Mouse (Mus musculus) inflammation-experienced regulatory T-cells, adult 6 months (primary cell): Measurements from ENCODE around the gene Terf2. TPM values are rescaled to one million over a fixed set of nuclear protein-coding genes. Genes with fewer than 3 reads are reported as not detected.
"Not testable (repeated sequence)": the region's sequence is repeated elsewhere in the genome, so short reads cannot be mapped to it uniquely, and the experiment has no call there.

ENCODE experiments used
- ATAC-seq: one replicate; pipeline ENCODE4 v1.8.0; 2017
- polyA plus RNA-seq, 3 experiments: library from polyadenylated mRNA; unstranded; fragments of 100-300 nt; shearing (Covaris generic); gene quantifications; one replicate each; pipeline ENCODE4 v1.2.1; 2017

Gene Terf2
- polyA plus RNA-seq, 3 experiments from 2014 or later, result 8.9 to 14.8 (median 11.5) TPM

DNA sequence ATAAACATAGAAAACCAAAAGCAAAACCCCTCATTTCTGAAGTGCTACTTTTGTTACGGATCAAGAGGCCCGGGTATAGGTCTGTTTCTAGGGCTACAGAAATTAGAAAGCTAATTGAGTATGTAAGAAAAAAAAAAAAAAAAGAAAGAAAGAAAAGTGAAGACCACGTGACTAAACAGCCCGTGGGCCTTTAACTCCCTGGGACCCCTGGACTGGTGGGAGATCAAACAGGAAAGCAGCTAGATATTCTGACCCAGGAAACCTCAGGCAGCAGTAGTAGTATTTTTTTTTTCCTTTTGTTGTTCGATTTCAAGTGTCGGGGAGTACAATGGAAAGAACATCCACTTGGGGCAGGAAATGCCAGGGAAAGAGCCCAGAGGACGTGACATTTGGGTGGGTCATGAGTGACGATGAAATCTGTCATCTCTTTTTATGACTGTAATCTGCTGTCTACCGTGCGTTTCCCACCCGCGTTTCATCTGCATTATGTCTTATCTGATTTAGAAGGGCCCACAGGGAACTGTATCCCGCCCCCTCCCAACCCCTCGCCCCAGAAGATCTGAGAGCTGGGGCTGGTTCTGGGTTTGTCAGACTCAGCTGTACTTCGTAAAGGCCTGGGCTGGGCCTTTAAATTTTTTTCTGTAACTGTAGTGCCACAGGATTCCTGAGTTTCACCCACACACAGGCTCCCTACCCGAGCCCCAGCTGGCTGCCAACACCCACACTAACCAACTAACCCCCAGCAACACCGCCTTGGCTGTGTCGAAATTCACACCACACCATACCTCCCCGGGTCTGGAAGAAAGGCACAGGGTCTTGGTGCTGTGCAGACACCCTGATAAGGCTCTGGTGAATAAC, 18.0 kb upstream of the Terf2 start:
- peak; percentile 55 for ATAC-seq

DNA sequence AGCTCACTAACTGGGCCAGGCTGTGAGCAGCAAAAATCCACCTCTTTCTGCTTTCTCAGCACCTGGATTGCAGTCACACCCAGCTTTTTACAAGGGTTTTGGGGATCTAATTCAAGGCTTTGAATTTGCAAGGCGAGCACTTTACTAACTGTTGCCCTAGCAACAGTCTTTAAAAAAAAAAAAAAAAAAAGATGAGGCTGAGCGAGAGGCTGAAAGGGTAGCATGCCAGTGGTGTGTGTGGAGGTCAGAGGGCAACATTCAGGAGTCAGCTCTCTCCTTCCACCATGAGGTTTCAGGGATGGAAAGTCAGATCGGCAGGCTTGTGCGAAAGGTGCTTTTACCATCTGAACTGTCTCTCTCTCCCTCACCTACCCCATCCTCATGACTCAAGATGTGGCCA, 16.9 kb upstream of the Terf2 start:
- ATAC-seq, result no peak

DNA sequence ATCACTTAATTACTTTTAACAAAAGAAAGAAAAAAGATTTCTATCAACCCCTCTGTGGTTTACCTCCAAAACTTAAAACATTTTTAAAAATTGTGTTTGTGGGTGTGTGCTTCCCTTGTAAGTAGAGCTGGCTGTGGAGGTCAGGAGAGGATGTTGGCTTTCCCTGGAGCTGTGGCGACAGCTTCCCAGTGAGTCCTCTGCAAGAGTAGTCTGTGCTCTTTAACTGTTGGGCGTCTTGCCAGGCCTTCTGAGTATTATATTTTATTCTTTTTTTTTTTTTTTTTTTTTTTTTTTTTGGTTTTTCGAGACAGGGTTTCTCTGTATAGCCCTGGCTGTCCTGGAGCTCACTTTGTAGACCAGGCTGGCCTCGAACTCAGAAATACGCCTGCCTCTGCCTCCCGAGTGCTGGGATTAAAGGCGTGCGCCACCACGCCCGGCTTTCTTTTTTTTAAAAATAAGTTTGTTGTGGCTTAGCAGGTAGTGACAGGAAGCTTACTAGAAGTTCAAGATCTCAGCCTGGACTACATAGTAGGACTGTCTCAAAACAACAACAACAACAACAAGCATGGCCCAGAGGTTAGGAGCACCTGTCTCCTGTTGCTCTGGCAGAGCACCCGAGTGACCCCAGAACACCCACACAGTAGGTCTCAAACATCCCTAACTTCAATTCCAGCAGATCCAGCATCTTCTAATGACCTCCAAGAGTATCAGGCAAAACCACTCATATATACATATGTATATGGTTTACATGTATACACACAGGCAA, 15.2 kb upstream of the Terf2 start:
- ATAC-seq, result no peak

DNA sequence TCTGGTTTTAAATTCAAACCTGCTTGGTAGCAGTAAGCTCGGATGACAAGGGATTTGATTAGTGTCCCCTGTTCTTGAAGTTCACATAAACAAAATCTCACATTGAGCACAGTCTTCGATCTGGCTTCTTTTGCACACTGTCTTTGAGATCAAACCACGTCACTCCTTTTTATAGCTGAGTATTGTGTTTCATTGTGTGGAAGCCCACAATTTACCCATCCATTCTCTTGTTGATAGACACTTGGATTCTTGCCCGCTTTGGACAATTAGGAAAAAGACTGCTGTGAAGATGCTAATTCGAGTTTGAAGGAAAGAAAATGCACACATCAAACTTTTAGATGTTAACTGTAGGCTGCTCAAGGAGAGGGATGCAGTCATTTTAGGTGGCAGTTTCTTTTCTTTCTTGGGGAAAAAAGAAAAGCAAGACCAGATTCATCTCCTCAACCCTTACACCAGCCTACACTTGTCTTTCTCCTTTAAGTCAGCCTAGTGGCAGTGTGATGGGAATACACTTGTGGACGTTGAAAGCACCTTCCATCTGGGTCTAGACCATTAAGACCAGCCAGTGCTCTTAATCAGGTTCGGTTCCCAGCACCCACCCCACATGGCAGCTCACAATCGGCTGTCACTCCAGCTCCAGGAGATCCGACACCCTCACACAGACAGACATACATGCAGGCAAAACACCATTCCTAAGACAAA, 14.4 kb upstream of the Terf2 start:
- no peak for ATAC-seq

DNA sequence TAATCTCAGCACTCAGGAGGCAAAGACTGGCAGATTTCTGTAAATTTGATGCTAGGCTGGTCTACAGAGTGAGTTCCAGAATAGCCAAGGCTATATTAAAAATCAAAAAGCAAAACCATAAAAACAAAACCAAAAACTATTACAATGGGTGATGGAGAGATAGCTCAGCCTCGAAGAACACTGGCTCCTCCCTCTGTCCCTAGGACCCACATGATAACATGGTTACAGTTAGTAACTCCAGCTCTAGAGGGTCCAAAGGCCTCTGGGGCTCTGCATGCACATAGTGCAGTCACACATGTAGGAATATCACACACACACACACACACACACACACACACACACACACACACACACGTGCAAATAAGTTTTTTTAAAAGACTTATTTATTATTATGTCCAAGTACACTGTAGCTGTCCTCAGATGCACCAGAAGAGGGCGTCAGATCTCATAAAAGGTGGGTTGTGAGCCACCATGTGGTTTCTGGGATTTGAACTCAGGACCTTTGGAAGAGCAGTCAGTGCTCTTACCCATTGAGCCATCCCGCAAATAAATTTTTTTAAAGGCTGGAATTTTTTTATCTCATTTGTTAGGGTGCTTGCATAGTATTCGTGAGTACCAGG, 13.6 kb upstream of the Terf2 start:
- ATAC-seq, result no peak

DNA sequence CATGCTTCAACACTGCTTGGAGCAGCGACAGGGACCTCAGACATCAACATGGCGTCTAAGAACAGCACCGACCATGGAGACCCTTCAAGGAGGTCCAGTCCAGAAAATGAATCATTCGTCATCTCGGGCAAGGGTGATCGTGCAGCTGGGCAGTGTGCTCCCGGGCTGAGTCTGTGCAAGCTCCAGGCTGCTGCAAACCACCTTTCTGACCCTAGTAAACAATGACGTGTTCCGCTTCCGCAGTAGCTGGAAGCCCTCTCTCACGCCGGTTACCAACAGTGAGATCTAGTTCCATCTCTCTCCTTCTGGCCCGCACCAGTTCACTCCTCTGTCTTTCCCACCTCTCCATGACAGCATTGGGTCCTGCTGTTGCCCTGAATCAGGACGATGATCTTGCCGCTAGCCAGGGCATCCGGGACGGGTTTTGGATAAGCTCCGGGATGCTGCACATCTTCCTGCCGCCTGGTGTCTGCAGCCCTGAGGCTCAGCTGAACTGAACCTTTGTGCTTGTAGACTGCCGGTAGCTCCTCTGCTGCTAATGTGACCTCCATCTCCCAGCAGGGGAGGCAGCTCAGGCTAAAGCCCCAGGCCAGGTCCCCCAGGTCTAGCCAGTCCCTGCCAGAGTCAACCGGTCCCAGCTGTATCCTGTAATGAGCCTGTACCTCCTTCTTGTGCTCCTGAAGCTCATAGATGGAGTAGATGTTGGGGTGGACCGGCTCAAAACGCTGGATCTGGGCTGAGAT, 12.8 kb upstream of the Terf2 start:
- ATAC-seq, result no peak

DNA sequence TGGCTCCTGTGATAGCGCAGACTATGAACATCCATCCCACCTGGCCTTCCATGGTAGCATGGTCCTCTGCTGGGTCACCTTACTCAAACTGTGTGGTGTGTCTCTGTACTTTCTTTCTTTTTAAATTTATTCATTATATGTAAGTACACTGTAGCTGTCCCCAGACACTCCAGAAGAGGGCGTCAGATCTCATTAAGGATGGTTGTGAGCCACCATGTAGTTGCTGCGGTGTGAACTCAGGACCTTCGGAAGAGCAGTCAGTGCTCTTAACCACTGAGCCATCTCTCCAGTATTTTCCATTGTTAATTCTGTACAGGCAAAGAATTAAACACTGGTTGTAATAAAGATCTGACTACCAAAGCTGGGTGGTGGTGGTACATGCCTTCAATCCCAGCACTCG, 11.7 kb upstream of the Terf2 start:
- ATAC-seq, result not testable (repeated sequence)

DNA sequence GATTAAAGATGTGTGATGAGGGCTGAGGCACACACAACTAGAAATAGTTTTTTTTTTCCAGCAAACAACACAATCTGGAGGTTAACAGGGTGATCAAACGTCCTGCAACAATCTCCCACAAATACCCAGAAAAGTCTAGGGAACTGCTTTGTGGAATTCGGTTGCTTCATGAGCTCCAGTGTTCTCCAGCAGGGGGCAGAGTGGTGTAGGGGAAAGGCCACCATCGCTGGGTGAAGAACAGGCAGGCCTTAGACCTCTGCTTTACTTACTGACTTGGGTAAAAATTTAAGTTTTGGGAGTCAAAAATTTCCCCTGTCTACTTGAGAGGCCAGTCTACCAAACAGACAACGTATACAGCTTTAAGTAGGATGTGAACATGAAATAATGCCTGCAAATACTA, 8.2 kb upstream of the Terf2 start:
- ATAC-seq, result peak; percentile 41

DNA sequence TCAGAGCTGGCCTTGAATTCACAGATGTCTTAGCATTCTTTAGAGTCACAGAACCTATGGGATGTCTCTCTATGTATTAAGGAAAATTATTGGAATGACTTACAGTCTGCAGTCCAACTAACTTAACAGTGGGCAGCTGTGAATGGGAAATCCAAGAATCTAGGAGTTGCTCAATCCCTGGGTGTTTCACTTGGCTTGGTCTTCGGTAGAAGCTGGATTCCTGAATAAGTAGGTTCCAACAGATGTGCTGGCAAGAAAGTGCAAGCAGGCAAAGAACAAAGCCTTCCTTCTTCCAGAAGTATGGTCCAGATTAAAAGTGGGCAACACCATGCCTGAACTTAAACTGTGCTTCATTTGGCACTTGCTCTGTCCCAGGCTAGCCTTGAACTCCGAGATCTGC, 4.3 kb upstream of the Terf2 start:
- ATAC-seq, result no peak

DNA sequence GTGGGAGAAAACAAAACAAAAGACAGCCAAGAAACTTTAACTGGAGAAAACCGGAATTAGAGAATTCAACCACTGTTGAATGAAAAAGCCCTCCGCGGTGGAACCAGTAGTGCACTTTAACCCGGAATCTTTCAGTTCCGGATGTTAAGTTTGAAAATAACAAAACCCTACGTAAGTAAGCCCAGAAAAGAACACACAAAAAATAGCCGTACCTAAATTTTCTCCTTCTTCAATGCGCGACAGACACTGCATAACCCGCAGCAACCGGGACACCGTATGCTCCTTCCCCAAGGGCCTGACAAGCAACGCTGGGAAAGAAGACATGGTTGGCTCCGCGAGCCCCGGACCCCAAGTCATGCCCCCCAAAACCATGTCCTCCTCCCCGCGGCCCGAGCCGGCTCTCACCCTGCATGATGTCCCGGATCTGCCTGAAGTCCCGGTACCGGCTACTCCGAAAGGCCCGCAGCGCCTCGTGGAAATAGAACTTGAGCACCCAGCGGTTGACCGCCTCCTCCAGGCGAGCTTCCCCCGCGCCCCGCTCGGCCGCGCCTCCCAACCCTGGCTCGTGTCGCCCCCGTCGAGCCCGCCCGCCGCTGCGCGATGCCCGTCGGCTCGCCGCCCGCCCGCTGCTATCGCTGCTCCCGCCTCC, 506 bp downstream of the Terf2 start:
- ATAC-seq, result peak; percentile 54

DNA sequence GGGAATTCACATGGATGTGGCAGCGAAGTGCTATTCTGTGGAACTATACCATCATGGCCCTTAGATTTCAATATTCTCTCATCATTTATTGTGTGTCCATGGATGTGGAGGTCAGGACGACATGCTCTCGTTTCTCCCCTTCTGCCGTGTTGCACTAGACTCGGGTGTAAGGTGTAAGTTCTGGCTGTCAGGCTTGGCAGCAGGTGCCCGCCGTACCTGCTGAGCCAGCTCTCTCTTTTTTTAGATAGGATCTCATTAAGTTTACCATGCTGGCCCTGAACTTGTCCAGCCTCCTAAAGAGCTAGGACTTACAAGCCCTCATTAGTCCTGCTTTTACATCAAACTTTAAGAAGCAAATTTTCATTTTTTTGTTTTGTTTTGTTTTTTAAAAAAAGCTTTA, 5.8 kb downstream of the Terf2 start:
- ATAC-seq, result no peak

DNA sequence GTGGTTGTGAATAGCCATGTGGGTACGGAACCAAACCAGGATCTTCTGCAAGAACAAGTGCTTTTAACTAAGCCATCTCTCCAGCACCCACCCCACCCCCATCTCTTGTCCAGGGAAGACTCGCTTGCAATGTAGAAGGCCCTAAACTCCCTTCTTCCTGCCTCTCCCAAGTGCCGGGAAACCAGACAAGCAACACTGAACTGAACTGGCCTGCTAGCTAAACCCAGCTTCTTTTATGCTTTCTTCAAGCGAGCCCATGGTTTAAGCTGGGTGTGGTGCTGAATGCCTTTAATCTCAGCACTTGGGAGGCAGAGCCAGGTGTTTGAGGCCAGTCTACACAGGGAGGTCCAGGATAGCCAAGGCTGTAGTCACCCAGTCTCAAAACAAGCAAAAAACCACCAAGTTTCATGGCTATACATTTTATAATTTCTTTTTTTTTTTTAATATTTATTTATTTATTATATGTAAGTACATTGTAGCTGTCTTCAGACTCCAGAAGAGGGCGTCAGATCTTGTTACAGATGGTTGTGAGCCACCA, 7.8 kb downstream of the Terf2 start:
- no peak for ATAC-seq

DNA sequence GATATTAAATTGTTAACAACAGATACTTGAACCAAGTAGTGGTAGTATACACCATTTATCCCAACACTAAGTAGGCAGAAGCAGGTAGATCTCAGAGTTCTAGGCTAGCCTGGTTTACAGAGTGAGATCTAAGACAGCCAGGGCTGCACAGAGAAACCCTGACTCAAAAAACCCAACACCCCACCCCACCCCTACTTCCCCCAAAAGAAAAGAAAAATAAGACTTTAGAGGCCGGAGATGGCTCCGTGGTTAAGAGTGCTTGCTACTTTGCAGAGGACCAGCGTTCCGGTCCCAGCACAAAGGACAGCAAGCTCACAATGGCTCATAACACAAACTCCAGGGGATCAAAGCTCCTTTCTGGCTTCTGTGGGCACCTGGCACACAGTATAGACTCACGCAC, 10.3 kb downstream of the Terf2 start:
- no peak for ATAC-seq

DNA sequence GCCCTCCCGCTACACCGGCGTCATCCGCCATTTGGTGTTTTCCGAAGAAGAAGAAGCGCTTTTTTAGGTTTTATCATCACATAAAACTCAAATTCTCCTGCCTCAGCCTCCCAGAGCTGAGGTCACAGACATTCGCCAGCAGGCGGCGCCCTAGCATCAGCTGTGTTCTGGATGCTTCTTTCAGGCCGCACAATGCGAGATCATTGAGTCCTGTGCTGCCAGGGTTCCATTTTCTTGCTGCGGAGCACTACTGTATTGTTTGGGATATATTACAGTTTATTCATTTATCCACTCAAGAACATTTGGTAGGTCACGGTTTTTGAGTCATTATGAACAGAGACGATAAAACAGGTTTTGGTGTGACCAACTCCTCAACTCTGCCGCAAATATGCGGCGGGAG, 11.0 kb downstream of the Terf2 start:
- no peak for ATAC-seq

DNA sequence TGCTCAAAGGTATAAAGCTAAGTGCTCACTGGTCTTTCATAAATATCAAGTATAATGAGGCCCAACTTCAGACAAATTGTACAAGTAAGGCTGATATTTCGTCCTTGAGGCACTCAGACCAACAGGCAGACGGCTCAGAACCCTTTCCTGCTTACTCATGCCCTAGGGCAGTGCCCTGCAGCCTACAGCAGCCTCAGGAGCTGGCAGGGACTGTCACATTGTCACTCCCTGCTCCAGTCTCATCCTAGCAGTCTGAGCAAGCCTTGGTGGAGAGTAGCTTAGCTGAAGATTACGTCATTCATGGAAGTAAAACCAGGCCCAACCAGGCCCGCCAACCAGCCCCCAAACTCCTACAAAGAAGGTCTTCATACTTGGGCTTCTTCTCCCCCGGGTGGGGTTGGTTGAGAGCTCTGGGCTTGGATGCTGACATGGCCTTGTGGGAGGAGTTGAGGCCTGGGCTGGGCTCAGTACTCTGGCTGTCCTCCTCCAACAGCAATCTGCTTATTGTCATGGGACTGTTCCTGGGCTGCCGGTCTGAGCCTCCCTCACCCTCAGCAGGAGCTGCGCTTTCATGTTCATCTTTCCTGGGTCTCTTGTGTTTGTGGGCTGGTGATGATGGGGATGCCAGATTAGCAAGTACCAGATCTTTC, 20.0 kb downstream of the Terf2 start:
- no peak for ATAC-seq

DNA sequence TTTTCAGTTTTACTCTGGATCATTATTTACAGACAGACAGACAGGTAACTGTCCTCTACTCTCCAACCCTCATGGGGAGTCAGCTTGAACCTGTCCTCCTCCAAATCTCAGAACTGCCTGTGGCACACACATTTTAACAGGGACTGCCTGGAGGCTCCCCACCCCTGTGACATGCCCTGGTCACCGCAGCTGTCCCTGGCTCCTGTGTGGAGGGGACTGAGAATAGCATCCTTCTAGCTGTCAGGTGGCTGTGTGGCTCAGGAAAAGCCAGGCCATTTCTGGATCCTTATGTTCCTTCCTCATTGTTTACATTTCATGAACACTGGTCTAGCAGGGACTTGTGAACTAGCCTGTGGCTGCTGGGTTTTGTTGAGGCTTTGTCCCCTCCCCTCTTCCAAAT, 22.2 kb downstream of the Terf2 start:
- no peak for ATAC-seq

DNA sequence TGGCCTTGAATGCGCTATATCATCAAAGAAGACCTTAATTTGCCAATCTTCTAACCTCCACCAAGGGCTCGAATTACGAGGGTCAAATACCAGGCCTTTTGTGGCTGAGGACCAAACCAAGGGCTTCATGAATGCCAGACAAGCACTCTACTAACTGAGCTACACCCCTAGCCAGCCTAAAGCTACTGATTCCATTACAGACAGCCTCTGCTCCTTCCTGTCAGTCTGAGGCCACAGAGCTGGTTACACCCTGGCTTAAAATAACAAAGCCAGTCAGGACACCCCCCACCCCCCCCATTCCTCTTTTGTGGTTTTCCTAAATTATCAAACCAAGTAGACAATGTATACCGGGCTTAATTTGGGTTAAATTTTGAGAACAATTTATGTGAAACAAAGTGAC, 22.6 kb downstream of the Terf2 start:
- no peak for ATAC-seq

DNA sequence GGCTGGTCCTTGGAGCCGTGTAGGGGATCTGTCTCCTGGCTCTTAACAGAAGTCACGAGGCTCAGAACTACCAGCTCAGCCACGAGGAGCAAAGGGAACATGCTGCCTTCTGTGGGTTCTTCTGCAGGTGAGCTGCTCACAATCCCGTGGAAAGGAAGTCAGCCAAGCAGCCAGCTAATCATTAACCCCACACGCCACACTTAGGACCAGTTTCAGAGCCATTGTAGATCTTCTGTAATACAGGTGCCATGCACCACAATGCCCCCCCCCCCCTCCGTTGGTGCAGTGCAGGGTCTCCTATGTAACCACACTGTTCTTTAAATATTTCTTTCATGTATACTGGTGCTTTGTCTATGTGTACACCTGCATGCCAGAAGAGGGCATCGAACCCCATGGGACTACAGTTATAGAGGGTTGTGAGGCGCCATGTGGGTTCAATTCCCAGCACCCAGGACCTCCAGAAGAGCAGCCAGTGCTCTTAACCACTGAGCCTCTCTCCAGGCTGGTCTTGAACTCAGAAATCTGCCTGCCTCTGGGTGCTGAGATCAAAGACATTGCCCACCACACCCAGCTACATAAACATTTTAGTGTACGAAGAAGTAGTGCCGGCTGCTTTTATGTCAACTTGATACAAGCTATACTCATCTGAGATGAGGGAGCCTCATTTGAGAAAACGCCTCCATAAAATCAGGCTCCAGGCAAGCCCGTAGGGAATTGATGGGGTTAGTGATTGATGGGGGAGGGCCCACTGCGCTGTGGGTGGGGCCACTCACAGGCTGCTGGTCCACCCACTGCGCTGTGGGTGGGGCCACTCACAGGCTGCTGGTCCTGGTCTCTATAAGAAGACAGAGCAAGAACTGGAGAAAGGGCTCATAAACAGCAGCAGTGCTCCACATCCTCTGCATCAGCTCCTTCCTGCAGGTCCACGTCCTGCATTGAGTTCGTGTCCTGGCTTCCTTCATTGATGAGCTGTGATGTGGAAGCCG, 30.5 kb downstream of the Terf2 start, which contains the start of gene Tmed6:
TSS of gene Tmed6 (minus strand) at position 134 of the 986 bp plus-strand sequence.
- peak; percentile 14 for ATAC-seq

DNA sequence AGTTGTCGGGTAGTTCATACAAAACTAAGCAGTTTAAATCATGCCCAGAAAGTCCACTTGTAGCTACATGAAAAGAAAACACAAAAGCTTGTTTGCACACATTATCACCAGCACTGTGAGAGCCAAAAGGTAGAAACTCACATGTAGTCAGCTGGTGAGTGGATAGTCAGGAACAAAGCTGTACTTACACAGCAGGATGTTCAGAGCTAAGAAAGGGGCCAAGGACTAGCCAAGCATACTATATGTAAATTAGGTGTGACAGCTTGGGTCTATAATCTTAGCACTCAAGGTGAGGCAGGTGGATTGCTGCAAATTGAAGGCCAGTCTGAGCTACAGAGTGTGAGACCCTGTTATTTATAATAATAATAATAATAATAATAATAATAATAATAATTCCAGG, 33.7 kb downstream of the Terf2 start:
- ATAC-seq, result no peak

DNA sequence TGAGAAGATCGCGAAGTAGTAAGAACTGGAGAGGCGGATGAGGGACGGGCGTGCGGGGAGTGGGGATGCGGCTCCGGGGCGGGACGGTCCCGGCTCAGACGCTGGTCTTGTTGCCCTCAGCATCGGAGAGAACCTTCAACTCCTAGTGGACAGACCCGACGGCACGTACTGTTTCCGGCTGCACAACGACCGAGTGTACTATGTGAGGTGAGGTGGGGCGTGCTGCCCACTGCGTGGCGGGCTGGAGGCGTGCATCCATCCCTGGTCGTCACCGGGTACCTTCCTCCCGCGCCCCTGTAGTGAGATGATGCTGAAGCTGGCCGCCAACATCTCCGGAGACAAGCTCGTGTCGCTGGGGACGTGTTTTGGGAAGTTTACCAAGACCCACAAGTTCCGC, 39.4 kb downstream of the Terf2 start:
- ATAC-seq, result no peak
